Mouse (Mus musculus) kidney, adult 18-20 months (tissue): ENCODE data around the gene Susd6.

Experiments used
- DNase-seq: peaks from one replicate; pipeline ENCODE4 v3.0.0; 2021

The Susd6 gene

DNA sequence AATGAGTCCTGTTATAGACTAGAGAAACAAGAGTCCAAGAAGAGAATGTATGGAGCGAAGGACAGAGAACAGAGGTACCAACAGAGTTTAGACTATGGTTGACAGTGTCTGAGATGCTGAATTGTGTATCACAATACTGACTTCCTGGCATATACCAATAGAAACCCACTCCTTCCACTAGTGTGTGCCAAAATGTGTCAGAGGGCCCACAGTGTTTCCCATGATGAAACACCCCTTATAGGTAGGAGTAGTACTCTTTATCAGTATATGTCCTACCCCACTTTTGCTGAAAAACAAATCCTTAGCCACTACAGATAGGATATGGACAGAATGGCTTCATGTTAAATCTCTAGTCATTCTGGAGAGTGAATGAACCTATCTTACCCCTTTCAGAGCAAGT lies 52.3 kb downstream of the Susd6 start:
- DNase-seq: no peak

DNA sequence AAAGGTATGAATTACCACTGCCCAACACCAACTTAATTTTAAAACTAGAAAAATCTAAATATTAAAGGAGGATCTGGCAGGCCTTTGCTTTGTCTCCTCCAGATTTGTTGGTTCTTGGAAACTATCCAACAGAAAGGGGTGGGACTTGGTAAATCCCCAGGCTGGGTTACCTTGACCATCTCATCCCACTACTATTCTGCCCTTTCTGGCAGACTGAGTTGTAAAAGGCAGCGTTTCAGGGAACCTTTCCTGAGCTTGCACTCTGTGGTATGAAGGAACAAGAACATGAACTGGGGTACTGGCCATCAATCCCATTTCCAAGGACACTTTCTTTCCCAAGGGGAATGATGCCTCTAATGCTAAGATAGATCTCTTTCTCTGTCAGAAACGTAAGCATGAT lies 52.9 kb downstream of the Susd6 start:
- no peak for DNase-seq

DNA sequence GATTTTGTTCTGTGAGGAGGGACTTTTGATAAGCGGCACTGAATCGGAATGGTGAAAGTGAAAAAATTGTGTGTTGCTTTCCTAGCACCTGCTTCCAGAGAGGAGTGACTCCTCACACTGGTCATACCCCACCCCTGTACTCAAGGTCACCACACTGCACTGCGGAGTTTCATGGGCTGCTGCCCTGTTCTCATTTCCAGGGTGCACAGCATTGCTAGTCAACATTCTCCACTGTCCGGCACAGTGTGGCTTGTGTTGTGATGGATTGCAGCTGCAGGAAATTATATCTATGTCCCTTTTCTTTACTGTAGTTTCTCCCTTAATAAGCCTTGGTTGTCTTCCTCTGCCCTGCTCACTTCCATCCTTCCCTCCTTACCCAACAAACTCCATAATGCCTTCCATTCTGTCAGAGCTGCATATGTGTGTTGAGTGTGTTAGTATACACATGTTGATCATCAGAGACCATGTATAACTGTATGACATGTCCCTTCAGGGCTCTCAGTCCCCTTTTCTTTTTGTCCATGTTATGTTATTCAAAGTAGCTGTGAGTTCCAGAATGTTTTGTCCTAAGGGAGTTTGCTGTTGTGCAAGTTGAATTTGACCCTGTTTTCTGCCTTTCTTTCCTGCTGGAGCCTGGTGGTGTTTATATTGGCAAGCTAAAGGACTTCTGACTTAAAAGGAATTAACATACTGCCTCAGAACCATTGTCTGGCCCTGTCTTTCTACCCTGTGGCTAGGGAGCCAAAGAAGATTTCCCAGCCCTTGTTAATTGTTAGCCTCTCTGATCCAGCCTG lies 53.5 kb downstream of the Susd6 start:
- peak; percentile 48 for DNase-seq

DNA sequence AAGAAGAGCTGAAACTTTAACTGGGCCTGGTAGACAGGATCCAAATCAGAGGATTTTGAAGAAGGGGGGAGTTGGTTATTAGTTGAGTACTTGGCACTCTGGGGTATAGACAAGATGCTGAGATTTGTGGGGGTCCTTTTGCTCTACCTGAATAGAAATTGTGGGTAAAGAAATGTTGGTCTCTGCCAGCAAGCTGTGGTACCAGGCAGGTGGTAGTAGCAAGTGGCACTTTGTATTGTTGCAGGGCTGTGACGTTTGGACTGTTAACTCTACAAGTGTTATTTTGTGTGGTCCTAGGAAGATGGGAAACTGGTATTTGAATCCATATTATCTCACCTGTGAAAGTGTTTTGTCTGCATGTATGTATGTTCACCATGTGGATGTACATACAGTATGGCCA lies 55.6 kb downstream of the Susd6 start:
- no peak for DNase-seq

DNA sequence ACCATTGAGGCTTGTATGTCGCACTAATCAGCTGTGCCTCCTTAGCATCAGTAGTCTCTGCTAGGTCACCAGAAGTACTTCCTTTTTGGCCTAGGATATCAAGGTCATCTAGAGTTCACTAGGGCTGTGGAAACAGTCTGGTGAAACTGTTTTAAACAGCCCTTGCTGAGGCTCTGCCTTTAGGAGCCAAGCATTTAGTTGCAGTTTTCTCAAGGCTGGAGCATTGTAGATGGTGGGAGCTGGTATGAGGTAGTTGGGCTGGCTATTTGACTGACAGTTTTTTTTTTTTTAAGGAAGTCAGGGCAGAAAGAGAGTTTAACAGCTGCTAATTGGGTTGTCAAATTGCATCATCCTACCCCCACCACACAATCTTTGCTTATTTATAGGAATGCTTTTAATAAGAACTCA lies 56.6 kb downstream of the Susd6 start:
- DNase-seq: no peak

DNA sequence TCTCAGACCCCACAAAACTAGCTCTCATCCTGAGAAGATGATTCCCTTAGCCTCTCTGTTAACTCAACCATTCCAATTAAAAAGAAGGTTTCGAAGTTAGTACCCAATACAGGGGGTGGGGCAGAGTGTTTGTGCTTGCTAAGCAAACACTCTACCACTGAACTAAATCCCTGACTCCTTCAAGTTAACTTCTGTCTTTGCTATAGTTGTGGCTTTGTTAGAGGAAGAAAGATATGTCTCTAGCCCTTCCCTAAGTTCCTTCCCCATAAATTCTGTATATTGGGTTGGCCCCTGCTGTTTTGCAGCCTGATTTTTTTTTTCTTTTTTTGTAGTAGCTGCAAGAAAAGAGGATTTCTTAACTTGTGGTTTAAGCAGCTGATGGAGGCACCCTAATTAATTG lies 61.7 kb downstream of the Susd6 start:
- DNase-seq: no peak

DNA sequence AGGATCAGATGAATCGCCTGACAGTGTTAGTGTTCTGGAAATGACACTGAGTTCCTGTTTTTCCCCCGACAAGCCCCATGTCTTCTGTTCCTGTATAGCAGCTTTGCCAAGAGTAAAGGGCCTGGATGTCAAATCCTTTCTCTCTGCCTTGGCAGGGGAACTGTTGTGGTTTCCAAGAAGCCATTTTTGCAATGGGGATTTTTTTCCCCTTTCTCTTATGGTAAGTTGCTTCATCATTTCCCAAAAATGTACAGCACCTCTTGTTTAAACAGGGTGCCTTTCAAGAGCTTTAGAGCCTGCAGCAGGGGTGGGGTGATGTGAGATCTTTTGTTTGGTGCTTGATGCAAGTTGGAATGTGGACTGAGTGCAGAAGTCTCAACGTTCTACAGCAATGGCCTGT lies 63.4 kb downstream of the Susd6 start:
- no peak for DNase-seq

DNA sequence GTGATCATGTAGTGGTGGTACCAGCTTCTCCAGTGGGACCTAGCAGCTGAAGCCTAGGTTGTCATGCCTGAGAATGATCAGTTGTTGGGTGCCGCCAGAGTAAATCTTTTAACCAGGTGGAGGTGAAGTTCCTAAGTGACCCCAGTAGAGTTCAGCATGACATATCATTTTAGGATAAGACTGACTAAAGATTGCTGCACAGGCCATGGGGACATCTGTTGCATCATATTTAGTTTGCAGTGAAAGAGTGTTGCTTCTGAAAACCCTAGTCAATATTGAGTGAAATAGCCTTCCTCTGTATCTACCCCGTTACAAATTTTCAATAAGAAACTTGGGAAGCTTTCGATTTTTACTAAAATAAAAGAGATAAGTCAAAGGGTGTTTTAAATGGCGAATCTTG lies 64.4 kb downstream of the Susd6 start:
- DNase-seq: no peak

DNA sequence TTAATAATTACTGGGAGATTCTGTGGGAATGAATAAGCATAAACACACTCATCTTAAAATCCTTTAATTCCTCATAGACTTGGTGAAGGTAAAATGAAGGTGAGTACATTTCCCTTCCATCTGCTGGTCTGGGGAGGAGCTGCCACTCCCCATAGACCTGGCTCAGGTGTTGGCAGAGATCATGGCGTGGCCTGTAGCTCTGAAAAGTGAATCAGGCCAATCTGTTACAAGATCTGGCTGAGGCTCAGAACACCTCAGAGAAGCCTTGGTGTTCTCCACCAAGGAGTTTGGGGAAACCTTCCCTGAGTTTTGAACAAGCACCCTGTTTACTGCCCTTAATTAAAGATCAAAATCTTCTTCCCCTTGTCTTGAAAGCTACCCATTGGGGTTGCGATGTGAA lies 64.8 kb downstream of the Susd6 start:
- DNase-seq: no peak

DNA sequence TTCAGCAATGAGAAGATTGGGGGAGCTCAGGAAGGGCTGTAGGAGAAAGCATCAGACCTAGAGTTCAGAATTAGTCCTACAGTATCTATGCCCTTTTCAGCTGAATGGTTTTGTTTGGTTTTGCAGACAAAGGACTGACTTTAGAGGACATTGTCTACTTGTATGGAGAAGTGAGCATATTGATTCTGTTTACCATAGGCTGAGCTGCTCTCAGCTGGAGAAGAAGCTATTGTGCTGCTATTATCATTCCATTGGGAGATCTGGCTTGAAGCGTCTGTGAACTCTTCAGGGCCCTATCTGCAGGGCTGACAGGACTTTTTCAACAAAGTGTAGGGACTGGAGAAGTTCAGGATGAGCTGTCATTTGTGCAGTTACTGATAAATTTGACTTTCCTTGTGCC lies 65.3 kb downstream of the Susd6 start:
- DNase-seq: no peak

DNA sequence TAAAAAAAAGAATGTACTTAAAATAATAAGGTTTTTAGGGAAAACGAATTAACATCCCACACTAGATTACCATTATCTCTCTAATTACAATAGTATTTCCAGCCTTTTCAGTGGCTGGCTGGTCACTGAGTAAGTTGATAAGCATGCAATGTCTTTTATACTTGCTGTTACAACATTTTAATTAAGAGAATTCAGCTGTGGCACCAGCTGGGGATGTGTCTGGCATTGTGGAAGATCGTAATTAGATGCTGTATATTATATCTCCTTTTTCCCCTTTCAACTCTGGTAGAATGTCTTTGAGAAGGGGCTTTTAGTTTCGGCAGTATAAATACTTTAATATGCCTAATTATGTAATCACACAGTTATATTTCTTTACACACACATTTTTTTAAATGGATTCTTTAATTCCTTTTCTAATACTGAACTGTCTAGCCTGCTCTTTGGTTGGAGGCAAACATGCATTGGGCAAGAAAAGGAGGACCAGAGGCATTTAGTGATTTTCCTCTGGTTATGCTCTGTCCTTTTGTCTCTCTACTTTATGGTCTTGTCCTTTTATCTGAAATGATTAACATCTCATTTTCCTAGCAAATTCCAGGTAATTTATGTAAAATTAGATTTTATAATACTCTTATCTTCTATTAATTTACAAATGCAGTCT lies 67.5 kb downstream of the Susd6 start:
- no peak for DNase-seq

DNA sequence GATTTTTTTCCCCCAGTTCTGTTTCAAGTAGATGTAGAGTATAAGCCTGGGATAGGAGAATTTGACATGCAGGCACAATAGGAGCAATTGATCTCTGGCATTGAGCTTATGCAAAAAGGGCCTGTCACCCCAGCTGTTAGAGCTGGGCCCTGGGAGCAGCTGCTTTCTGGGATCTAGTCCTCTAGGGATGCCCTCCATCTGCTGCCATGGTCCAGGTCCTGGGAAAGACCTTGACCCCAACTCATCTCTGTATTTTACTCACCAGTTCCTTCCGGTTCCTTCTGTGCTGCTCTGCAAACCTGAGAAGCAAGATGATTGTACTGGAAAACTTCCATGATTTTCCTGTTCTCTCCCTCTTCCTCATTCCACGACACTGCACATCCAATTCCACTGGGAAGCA lies 68.0 kb downstream of the Susd6 start:
- no peak for DNase-seq

DNA sequence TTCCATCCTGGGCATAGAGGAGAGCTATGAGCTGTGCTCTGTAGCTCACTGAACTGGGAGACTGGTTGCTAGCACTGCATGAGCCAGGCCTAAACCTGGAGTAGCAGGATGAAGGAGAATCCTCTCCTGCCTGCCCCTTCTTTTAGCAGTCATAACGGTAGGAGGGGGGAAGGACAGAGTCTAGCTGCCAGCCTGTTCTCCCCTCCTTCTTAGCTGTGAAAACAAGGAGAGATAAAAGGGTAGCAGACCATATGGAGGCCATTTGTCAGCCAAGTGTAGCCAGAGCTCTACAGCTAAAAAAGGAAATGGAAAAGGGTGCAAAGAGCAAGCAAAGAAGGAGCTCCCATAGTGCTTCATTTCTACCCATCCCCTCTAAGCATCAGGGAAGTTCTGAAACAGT lies 71.6 kb downstream of the Susd6 start:
- no peak for DNase-seq

DNA sequence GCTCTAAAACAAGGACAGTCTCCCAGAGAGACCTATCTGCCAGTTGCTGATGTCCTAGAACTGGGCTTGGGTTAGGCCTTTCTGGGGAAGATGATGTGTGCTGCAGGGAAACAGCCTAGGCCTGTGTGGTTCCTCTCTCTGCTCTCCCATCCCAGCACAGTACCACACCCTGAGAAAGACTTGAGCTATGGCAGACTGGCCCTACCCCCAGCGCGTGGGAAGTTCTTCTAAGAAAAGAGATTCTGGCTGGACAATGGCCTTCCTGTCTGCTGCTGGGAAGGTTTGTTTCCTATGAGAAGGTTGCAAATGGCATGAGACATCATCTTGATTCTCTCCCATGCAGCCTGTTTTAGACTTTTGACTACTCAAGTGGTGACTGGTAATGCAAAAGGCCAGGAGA lies 73.1 kb downstream of the Susd6 start:
- DNase-seq: peak; percentile 23

DNA sequence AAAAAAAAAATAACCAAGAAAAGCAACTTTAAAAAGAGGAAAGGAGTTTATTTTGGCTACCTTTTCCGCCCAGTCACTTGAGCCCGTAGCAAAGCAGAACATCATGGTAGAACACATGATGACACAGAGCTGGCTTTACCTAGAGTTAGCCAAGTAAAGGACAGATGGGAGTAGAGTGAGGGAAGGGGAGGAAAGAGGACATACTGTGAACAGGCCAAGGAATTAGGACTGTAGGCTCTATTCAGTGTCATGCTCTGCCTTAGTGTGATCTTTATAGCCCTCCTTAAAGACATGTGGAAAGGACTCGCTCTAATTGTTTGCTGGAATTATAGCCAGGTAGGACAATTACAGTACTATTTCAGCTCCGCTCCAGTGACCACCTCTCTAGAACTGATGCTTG lies 74.9 kb downstream of the Susd6 start:
- DNase-seq: no peak

DNA sequence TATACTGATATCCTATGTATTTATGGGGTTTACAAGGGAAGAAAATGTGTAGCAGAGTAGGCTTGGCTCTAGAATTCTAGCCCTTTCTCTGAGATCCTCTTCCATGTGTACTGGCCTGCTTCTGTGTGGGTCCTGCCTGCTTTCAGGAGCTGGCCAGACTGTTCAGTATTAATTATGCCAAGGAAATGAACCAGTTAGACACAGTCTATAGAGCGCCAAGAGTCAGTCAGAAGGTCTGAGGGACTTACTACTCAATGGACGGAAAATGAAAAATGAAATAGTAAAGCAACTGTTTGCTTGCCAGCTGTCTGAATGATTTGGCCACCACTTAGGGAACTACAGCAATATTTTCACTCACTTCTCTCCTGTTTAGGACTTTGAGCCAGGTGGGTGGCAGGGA lies 75.7 kb downstream of the Susd6 start:
- DNase-seq: no peak

DNA sequence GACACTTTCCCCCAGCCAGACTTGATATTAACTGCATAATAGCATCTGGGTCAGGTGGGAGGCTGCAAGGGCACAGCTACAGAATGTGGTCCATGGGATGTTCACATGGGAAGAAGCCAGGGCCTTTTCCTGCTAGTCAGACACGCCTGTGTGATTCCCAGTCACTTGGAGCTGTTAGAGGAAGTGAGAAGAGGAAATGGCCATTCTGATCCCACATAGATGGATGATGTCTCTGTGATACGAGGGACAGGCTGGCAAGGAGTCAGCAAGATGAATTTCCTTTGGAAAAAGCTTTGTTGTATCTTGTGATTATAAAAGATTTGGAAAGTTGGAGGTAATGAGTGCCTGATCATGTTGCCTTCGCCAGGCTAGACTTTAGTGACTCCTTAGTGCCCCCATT lies 76.8 kb downstream of the Susd6 start:
- peak; percentile 38 for DNase-seq

DNA sequence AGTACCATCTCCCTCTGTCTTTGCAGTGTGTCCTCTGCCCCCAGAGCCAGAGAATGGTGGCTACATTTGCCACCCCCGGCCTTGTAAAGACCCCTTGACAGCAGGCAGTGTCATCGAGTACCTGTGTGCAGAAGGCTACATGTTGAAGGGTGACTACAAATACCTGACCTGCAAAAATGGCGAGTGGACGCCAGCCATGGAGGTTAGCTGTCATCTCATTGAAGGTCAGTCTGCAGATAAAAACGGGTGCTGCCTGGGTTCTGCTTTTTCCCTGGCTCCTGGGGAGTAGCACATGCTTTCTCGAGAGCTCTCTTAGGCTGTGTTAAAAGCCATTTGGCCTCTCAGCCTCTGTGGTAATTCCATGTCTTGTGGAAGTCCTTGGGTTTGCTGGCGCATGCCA lies 78.1 kb downstream of the Susd6 start:
- DNase-seq: no peak

DNA sequence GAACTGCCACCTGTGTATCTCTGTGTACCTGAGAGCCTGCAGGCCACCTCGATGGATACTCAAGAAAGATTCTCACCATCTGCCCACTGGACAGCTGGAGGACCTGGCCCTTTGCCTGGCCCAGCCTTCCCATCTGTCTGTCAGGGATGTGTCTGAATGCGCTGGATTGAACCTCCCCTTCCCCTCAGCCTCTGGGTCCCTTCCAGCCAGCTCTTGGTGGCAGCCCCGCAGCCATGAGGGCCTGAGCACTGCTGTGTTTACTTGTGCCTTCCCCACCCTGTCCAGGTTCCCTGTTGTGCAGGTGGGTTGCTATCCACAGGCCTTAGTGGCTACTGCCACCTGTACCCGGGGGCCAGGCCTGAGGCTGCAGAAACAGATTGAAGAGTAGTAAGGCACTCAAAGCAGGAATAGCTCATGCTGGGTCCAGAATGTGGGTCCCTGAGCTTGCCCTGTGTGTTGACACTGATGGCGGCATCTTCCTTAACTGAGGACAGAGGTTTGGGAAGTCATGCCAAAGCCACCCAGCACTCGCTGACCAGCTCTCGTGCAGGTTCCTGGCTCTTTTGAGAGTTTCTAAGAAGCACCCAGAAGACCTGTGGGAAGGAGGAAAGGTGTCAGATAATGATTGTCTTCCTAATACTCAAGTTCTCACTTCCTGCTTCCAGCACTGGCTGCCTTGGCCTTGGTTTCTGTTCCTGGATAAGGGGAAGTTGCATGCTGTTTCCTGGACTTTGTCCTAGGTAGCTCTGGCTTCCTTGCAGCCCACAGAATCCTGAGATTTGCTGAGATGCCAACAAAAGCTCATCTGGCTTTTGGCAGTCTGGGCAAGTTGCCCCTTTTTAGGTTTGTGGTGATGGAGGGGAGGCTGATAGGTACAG lies 87.1 kb downstream of the Susd6 start:
- DNase-seq: peak; percentile 20

DNA sequence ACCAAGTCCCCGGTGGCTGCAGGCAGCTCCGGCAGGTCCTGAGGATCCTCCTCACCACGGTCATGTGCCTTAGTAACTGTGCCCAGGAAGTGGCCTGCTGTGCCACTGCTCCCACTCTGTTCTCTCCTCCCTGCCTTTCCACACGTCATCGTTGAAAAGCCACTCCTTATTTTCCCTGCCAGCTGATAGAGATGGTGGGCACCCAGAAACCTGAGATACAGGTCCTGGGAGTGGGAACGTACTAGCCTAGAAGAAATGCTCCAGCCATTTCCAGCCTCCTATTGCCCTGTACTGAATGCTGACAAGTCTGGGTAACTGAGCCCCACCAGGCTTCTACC lies 87.8 kb downstream of the Susd6 start:
- no peak for DNase-seq

DNA sequence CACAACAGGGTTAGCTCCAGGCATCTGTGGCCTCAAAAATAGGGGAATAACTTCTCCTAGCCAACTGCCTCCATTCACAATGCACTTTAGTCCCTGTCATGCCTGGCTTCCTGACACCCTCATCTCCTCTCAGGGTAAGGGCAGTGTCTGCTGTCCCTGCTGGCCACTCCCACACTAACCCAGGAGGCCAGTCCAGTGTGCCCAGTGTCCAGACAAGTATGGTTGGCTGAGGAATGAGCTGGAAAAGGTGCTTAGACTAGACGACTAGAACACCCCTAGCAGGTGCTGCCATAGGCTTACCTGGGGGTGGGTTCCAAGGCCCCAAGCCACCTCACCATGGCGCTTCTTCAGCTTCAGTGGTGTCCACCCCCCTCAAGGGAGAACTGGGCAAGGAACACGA lies 88.3 kb downstream of the Susd6 start:
- DNase-seq: peak; percentile 33

DNA sequence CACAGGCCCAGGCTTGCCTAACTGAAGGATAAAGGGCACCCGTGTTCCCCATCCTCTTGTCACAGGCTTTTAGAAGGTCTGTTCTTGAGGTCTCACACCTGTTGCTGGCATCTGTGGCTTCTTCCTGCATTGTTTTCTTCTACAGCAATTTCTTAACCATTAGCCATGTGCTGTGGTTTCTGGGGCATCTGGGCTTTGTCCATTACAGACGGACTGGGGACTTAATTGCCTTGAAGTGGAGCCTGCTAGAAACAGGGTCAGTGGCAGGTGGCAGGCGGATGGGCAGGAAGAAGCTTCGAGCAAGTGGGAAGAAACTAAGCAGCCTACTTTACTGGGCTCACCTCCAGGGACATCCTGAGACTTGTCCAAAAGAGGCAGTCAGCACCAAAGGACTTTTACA lies 89.0 kb downstream of the Susd6 start:
- DNase-seq: no peak

DNA sequence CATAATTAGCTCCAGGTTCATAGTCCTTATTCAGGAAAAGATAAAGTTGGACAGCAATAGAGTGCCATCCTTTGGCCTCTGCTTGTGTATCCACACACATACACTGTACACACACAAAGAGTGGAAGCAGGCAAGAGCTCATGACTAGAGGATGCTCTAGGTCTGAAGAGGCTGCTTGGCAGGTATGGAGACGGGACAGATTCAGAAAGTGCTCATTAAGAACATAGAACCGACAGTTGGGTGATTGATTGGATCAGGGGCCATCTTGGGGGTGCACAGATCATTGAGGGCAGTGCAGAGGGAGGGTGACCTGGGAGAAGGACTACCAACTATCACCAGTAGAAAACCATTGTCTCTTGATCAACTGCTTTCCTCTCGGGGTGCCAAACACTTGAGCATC lies 90.8 kb downstream of the Susd6 start:
- no peak for DNase-seq

DNA sequence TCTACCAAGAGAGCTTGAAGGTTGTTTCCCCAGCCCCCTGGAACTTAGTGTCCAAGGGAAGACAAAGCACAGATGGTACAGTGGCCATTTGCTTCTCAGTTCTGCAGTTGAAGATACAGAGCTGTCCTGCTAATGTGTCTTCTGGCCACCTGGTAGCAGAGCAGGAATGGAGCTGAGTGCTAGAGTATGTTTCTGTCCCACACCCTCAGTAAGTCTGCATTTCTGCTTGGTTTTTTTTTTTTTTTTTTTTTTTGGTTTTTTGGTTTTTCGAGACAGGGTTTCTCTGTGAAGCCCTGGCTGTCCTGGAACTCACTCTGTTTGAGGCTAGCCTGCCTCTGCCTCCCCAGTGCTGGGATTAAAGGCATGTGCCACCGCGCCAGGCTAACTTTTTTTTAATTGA lies 93.0 kb downstream of the Susd6 start:
- no peak for DNase-seq
